Mouse (Mus musculus) kidney, embryonic 14.5 days (tissue): ENCODE measurements at regions not wholly inside any gene's neighbourhood (a gene's known extent, or its start where the extent isn't known, plus 50 kb on each side); places are given as distances from the start of the nearest gene placed in this dataset.

Experiments
- ATAC-seq: fragments of 200-750 bp; cut with Nextera tagmentation; 2 replicates; pipeline ENCODE4 v1.8.0; 2017; ENCODE audit warnings: moderate number of reproducible peaks, mild to moderate bottlenecking, moderate TSS enrichment, moderate library complexity; ENCODE audit not compliant: low FRiP score, low TSS enrichment
- H3K27ac ChIP-seq: fragments of 300-500 bp; sonication (generic); 2 replicates; pipeline ENCODE4 v1.5.1; 2014; ENCODE audit warnings: low read depth, mild to moderate bottlenecking, low read length, moderate library complexity, mixed read lengths
- H3K27me3 ChIP-seq: fragments of 300-500 bp; sonication (generic); 2 replicates; pipeline ENCODE4 v1.6.1; 2014; ENCODE audit warnings: mild to moderate bottlenecking, low read length; ENCODE audit not compliant: control insufficient read depth, insufficient read depth
- H3K36me3 ChIP-seq: fragments of 300-500 bp; sonication (generic); 2 replicates; pipeline ENCODE4 v1.6.1; 2014; ENCODE audit warnings: low read length, mixed read lengths; ENCODE audit not compliant: control insufficient read depth, insufficient read depth
- H3K4me1 ChIP-seq: fragments of 300-500 bp; sonication (generic); 2 replicates; pipeline ENCODE4 v1.6.1; 2014; ENCODE audit warnings: low read length, mixed read lengths; ENCODE audit not compliant: control insufficient read depth, insufficient read depth
- H3K4me2 ChIP-seq: fragments of 300-500 bp; sonication (generic); replicated peaks from 2 replicates; pipeline ENCODE4 v1.6.1; 2014; ENCODE audit warnings: low read depth, mild to moderate bottlenecking, low read length
- H3K4me3 ChIP-seq: fragments of 300-500 bp; sonication (generic); 2 replicates; pipeline ENCODE4 v1.5.1; 2014; ENCODE audit warnings: mild to moderate bottlenecking, low read length
- H3K9ac ChIP-seq: fragments of 300-500 bp; sonication (generic); 2 replicates; pipeline ENCODE4 v1.6.1; 2014; ENCODE audit warnings: low read depth, mild to moderate bottlenecking, low read length, moderate library complexity
- H3K9me3 ChIP-seq: fragments of 300-500 bp; sonication (generic); 2 replicates; pipeline ENCODE4 v1.6.1; 2016; ENCODE audit warnings: low read length; ENCODE audit not compliant: control insufficient read depth
- WGBS: fragments of 180-500 bp; shearing (Covaris S2); extraction: QIAGEN DNeasy Blood & Tissue Kit; methylation state at CpG from one replicate; pipeline ENCODE4 v1.1.7; 2014; 5-methylcytosine and 5-hydroxymethylcytosine counted together

DNA sequence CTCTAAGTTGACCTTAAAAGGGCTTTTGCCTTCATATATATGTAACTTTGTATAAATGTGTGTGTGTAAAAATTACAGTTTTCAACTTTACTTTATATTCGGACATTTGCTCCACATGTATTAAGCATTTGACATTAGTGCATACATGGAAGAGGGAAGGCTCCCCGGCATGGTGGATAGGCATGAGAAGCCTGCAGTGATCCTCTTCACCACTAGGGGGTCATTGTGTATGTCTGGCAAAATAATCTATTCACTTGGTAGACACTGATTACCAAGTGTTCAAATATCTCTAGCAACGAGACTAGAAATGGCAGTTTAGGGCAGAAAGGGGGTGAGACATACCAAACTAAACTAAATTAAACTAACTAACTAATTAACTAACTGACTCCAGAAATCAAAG lies 397.7 kb downstream of the Dmrt2 start:
- WGBS: 94% methylated on average over 3 of the region's 3 CpGs
- Histone ChIP-seq H3K27ac (no peak overlapping the region), H3K4me3 (no peak overlapping the region), H3K27me3 (no peaks in the 10 kb centered on the region), H3K4me2 (no peak overlapping the region), H3K36me3 (no peaks in the 10 kb centered on the region), H3K4me1 (no peaks in the 10 kb centered on the region), H3K9ac (no peak overlapping the region), H3K9me3 (no peaks in the 10 kb centered on the region)
- no peak for ATAC-seq

DNA sequence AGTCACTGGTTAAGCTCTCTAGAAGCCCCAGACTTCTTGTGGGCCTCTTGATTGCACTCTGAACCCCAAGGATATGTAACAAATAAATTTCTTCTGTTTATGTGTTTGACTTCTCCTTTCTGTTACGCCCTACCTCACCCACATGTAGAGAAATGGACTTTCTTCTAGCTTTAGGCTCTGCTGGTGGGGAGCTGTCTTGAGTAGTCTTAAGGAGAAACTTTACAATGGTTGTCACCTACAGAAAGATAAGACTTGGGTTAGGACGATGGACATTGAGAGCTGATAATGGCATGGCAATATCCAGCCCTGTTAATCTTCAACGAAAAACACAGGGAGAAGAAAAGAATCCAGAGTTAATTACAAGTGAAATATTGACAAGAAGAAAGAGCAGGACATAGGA lies 416.1 kb downstream of the Dmrt2 start:
- H3K27me3 ChIP-seq: no peaks in the 10 kb centered on the region
- no peaks in the 10 kb centered on the region for H3K36me3 ChIP-seq
- no peak overlapping the region for H3K9ac ChIP-seq
- no peak for ATAC-seq
- H3K4me3 ChIP-seq: no peak overlapping the region
- H3K9me3 ChIP-seq: no peaks in the 10 kb centered on the region
- 79% methylated on average over 3 of the region's 3 CpGs for WGBS
- H3K27ac ChIP-seq: no peak overlapping the region
- H3K4me1 ChIP-seq: no peaks in the 10 kb centered on the region
- no peak overlapping the region for H3K4me2 ChIP-seq

DNA sequence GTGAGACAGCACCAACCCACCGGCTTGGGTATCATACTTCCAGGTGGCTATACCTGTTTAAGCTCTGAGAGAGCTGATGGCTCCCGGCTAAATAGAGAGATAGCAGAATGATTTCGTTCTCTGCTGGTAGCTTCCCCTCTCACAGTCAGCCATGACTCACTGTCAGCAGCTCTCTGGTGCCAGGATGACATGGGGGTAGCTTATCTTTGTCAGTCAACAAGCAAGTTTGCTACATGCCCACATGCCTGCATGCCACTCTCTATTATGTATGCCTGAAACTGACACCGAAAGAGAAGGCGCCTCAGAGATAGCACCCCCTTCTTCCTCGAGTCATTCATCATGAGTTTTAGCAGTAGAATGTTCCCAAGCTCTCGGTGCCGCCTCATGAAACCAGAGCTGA lies 419.2 kb downstream of the Dmrt2 start:
- no peaks in the 10 kb centered on the region for H3K9me3 ChIP-seq
- H3K4me2 ChIP-seq: no peak overlapping the region
- H3K9ac ChIP-seq: no peak overlapping the region
- H3K36me3 ChIP-seq: no peaks in the 10 kb centered on the region
- H3K27me3 ChIP-seq: no peaks in the 10 kb centered on the region
- WGBS: 59% methylated on average over 8 of the region's 8 CpGs
- H3K27ac ChIP-seq: no peak overlapping the region
- no peak overlapping the region for H3K4me3 ChIP-seq
- no peaks in the 10 kb centered on the region for H3K4me1 ChIP-seq
- no peak for ATAC-seq

DNA sequence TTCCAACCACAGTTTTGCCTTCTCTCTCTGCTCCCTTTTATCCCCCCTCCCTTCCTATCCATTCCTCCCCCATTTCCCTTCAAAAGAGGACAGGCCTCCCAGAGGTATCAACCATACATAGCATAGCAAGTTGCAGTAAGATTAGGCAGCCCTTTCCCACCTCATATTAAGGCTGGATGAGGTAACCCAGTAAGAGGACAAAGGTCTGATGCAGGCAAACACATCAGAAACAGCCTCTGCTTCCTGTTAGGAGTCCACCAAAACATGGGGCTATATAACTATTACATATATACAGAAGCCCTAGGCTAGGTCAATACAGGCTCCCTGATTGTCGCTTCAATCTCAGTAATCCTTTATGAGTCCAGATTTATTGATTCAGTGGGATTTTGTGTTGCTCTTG lies 421.6 kb downstream of the Dmrt2 start:
- H3K27me3 ChIP-seq: no peaks in the 10 kb centered on the region
- H3K9me3 ChIP-seq: no peaks in the 10 kb centered on the region
- no peaks in the 10 kb centered on the region for H3K36me3 ChIP-seq
- ATAC-seq: no peak
- H3K9ac ChIP-seq: no peak overlapping the region
- no peak overlapping the region for H3K27ac ChIP-seq
- no peak overlapping the region for H3K4me3 ChIP-seq
- H3K4me2 ChIP-seq: no peak overlapping the region
- 89% methylated on average over 1 of the region's 1 CpGs for WGBS
- H3K4me1 ChIP-seq: no peaks in the 10 kb centered on the region

DNA sequence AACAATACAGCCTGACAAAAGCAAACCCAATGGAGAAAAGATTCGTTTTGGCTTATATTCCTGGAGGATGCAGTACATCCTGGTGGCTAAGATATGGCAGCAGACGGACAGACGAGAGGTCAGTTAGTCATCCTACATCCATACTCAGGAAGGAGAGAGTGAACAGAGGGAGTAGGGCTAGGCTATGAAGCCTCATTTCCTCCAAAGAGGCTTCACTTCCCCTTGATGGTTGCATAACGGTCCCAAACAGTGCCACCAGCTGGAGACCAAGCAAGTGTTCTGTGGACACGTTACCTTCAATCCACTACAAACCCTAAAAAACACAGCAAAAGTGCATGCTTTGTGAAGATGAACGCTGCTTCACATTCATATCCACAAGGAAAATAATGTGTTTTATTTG lies 442.1 kb downstream of the Dmrt2 start:
- H3K9me3 ChIP-seq: no peaks in the 10 kb centered on the region
- H3K27me3 ChIP-seq: no peaks in the 10 kb centered on the region
- no peak overlapping the region for H3K4me3 ChIP-seq
- H3K4me2 ChIP-seq: no peak overlapping the region
- no peak for ATAC-seq
- H3K4me1 ChIP-seq: no peaks in the 10 kb centered on the region
- no peak overlapping the region for H3K9ac ChIP-seq
- 78% methylated on average over 6 of the region's 6 CpGs for WGBS
- H3K27ac ChIP-seq: no peak overlapping the region
- H3K36me3 ChIP-seq: no peaks in the 10 kb centered on the region

DNA sequence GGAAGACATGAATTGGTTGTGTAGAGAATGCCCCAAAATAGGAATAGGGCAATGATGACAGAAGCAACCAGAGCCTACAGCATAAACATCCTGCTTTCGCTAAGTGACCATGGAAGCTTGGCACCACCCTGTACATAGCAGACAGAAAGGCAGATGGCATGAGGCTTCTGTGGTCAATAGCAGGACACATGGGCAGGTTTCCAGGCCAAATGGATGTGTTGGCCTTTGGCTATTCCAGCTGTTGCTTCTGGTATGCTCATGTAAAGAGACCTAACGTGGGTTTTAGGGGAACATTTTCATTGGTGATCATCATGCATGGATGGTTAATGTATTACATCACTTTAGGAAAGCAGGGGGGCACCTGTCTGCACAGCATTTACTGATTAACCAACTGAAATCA lies 456.2 kb downstream of the Dmrt2 start:
- Histone ChIP-seq H3K4me2 (no peak overlapping the region), H3K36me3 (no peaks in the 10 kb centered on the region), H3K9ac (no peak overlapping the region), H3K27ac (no peak overlapping the region), H3K9me3 (no peaks in the 10 kb centered on the region), H3K4me1 (no peaks in the 10 kb centered on the region), H3K27me3 (no peaks in the 10 kb centered on the region), H3K4me3 (no peak overlapping the region)
- 69% methylated on average over 2 of the region's 2 CpGs for WGBS
- no peak for ATAC-seq

DNA sequence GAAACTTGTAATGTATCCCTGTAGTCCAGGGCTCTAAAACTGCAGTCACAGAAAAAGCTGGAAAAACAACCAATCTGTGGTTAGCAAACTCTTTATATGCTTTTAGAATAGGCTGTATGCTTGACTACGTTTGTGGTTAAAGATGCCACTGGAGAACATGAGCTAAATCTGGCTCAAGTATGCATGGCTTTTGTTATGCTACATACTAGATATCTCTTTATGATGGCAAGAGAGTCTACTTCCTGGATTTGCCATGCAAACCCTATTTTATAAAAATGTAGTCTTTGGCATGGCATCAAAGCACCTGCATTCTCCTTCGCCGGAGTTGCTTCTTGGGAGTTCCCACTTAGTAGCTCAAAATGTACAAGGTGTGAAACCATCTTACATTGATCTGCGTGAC lies 462.2 kb downstream of the Dmrt2 start:
- no peak for ATAC-seq
- no peak overlapping the region for H3K9ac ChIP-seq
- no peak overlapping the region for H3K4me3 ChIP-seq
- H3K9me3 ChIP-seq: no peaks in the 10 kb centered on the region
- no peaks in the 10 kb centered on the region for H3K27me3 ChIP-seq
- H3K4me1 ChIP-seq: 0 out of 2 replicates have a peak, but pooled peaks cover 2% of the 10 kb centered on the region
- H3K27ac ChIP-seq: no peak overlapping the region
- WGBS: 83% methylated on average over 4 of the region's 4 CpGs
- no peaks in the 10 kb centered on the region for H3K36me3 ChIP-seq
- no peak overlapping the region for H3K4me2 ChIP-seq

DNA sequence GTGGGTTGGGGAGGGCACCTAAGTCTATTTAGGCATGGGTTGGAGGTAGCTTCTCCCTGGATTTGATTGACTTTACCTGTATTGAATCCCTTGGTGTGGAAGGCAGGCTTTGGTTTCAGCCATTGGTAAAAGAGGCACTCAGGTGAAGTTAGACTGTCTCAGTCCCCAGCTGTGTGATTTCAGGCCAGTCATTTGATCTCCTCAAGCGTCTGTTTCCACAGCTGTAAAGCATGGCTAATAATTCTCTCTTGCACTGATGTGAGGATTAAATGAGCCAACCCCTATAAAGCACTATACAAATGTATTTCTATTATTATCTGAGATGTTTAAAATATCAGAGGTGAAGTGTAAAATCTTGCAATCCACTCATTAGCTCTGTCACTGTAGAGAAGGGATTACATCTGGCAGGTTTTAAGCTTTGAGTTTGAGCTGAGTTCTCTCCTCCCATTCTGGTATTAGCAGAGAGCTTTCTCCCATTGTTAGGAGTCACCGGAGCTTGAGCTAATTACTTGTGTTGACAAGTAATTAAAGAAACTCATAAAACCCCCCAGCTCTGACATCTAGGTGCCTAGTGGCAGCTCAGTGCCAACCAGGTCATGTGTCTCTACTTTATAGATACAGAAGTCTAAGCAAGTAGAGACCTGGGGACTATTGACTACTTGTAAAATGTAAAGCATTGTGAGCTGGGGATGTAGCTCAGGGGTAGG lies 463.3 kb downstream of the Dmrt2 start:
- Histone ChIP-seq H3K4me2 (no peak overlapping the region), H3K36me3 (no peaks in the 10 kb centered on the region), H3K9me3 (no peaks in the 10 kb centered on the region), H3K27me3 (no peaks in the 10 kb centered on the region), H3K9ac (no peak overlapping the region), H3K4me3 (no peak overlapping the region), H3K4me1 (0 out of 2 replicates have a peak, but pooled peaks cover 2% of the 10 kb centered on the region), H3K27ac (no peak overlapping the region)
- peak; percentile 78; the same call in 1 of the 2 replicates for ATAC-seq
- WGBS: 7% methylated on average over 2 of the region's 2 CpGs

DNA sequence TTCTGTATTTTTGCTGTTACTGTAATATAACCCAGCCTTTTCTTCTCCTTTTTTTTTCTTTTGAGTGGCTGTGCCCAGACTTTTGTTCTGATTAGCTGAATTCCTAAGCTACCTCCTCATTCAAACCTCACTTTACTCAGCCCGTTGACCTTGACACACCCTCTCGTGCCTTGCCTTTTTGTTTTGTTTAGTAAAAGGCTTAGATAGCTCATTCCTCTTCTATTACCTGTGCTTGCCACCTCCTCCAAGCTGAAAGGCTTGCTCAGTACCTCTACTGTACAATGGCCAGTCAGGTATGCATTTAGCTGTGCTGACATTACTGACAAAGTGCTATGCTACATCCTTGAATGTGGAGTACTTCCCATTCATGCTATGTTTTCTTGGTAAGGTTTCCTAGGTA lies 464.2 kb upstream of the Smarca2 start:
- ATAC-seq: no peak
- no peak overlapping the region for H3K9ac ChIP-seq
- H3K4me2 ChIP-seq: no peak overlapping the region
- H3K36me3 ChIP-seq: no peaks in the 10 kb centered on the region
- 76% methylated on average over 2 of the region's 2 CpGs for WGBS
- H3K4me1 ChIP-seq: no peaks in the 10 kb centered on the region
- H3K27ac ChIP-seq: no peak overlapping the region
- H3K4me3 ChIP-seq: no peak overlapping the region
- H3K27me3 ChIP-seq: no peaks in the 10 kb centered on the region
- no peaks in the 10 kb centered on the region for H3K9me3 ChIP-seq
